ENCODE assay signal across 9 mouse cellular contexts in genomic region chr17:31344172-31344801, GRCm38 (mm10). TPM values are rescaled to one million over a fixed set of nuclear protein-coding genes. Genes with fewer than 3 reads are reported as not detected.
DNase-seq lines count a peak whose midpoint lies in the region; ATAC-seq lines count a peak whose summit lies in the region.
"Had no signal": no experiment of that assay in that cellular context is flagged by ENCODE, and none has a peak within 500 bp of the region (broad histone marks: within the 10 kb centered on the region; RNA-seq: fewer than 3 reads in every experiment).

No protein-coding gene starts in this region.

- H3K9me3 ChIP-seq in hindbrain, embryonic 11.5 days (ENCODE audit: control insufficient read depth, low read length): no peaks in the 10 kb centered on the region
- no peaks in the 10 kb centered on the region for H3K9me3 ChIP-seq in hindbrain, embryonic 16.5 days (ENCODE audit: control insufficient read depth, low read length)

- no peak overlapping the region for H3K27ac ChIP-seq in hindbrain, embryonic 11.5 days (ENCODE audit: low read depth, low read length)
- no peak overlapping the region for H3K27ac ChIP-seq in hindbrain, embryonic 16.5 days (ENCODE audit: low read depth, low read length)
- H3K27ac ChIP-seq: macrophage had no signal

- no peaks in the 10 kb centered on the region for H3K36me3 ChIP-seq in hindbrain, embryonic 11.5 days (ENCODE audit: control insufficient read depth, insufficient read depth, low read length)
- no peaks in the 10 kb centered on the region for H3K36me3 ChIP-seq in hindbrain, embryonic 16.5 days (ENCODE audit: control insufficient read depth, insufficient read depth, low read length)

- no peak overlapping the region for H3K4me2 ChIP-seq in hindbrain, embryonic 11.5 days (replicated peaks; ENCODE audit: low read depth, low read length)
- H3K4me2 ChIP-seq in hindbrain, embryonic 16.5 days (ENCODE audit: low read length): no peak overlapping the region

- no peak for ATAC-seq in hindbrain, embryonic 11.5 days (ENCODE audit: low FRiP score)
- ATAC-seq in hindbrain, embryonic 16.5 days: no peak

- WGBS in hindbrain, embryonic 11.5 days: 46% methylated on average over 5 of the region's 5 CpGs
- 51% methylated on average over 5 of the region's 5 CpGs for WGBS in hindbrain, embryonic 16.5 days

- no peaks in the 10 kb centered on the region for H3K27me3 ChIP-seq in hindbrain, embryonic 11.5 days (ENCODE audit: control insufficient read depth, insufficient read depth, low read length)
- H3K27me3 ChIP-seq in hindbrain, embryonic 16.5 days (replicated peaks; ENCODE audit: control insufficient read depth, insufficient read depth, low read length): no peaks in the 10 kb centered on the region

- intact Hi-C loops in heart, postnatal 25 days (cut with DNase I): loop anchor here (1.0 to 5.0 kb wide), 2 partner anchors 90 to 207 kb away; no protein-coding TSS in a partner anchor
- intact Hi-C loops in left cerebral cortex, postnatal 10 days (cut with DNase I): no loop called here

- H3K4me3 ChIP-seq in hindbrain, embryonic 11.5 days (ENCODE audit: low read depth, low read length): no peak overlapping the region
- no peak overlapping the region for H3K4me3 ChIP-seq in hindbrain, embryonic 16.5 days (ENCODE audit: low read length)

- peak; percentile 87 for DNase-seq in hindbrain, embryonic 11.5 days (ENCODE audit: low spot score)
- DNase-seq in adrenal gland, postnatal 10 days: peak; percentile 86
- DNase-seq in embryo, embryonic 11 days: peak; percentile 82
- DNase-seq in heart, postnatal 25 days (ENCODE audit: low spot score): peak; percentile 10
- peak; percentile 47 to 82 for DNase-seq in left cerebral cortex, postnatal 10 days (ENCODE audit: extremely low spot score in 1 of 2, low spot score in 2 of 2)
- DNase-seq in naive thymus-derived CD4-positive, alpha-beta T cell, adult 2 months (ENCODE audit: low read depth): peak; percentile 89
- peak; percentile 59 for DNase-seq in testis, postnatal 14 days (ENCODE audit: low spot score)

- no peaks in the 10 kb centered on the region for H3K4me1 ChIP-seq in hindbrain, embryonic 11.5 days (replicated peaks; ENCODE audit: control insufficient read depth, insufficient read depth, low read length)
- H3K4me1 ChIP-seq in hindbrain, embryonic 16.5 days (ENCODE audit: control insufficient read depth, insufficient read depth, low read depth, low read length): peaks cover 5% of the 10 kb centered on the region

- H3K9ac ChIP-seq in hindbrain, embryonic 11.5 days (ENCODE audit: low read depth, low read length): no peak overlapping the region
- no peak overlapping the region for H3K9ac ChIP-seq in hindbrain, embryonic 16.5 days (ENCODE audit: low read depth, low read length)

RNA-seq across cellular contexts. Expression of gene Pde9a, which starts 41.7 kb away (rescaled TPM):
- polyA plus RNA-seq in hindbrain, embryonic 11.5 days (2014; fragmentation: Nextera tagmentation; extraction: Ambion mirVana): 27.9 and 29.0 TPM in 2 replicates
- polyA plus RNA-seq in hindbrain, embryonic 16.5 days (2015; fragmentation: Nextera tagmentation; extraction: Ambion mirVana): 30.3 and 34.4 TPM in 2 replicates
- total RNA-seq in adrenal gland, postnatal 10 days (2021): 10 to 100 TPM in 1 of 2 experiments, 1 to 10 TPM in 1; 7.9 to 12.7 TPM
- total RNA-seq in heart, postnatal 25 days (2021): 1 to 10 TPM; 5.1 to 6.7 TPM
- total RNA-seq in left cerebral cortex, postnatal 10 days (2021): 10 to 100 TPM; 32.8 to 41.4 TPM
- polyA plus RNA-seq: macrophage had no signal

RNA-seq across cellular contexts. Expression of gene Slc37a1, which starts 57.7 kb away (rescaled TPM):
- 13.0 and 13.3 TPM in 2 replicates for polyA plus RNA-seq in hindbrain, embryonic 11.5 days (2014; fragmentation: Nextera tagmentation; extraction: Ambion mirVana)
- polyA plus RNA-seq in hindbrain, embryonic 16.5 days (2015; fragmentation: Nextera tagmentation; extraction: Ambion mirVana): 8.6 and 10.9 TPM in 2 replicates
- total RNA-seq in adrenal gland, postnatal 10 days (2021): 10 to 100 TPM in 1 of 2 experiments, 1 to 10 TPM in 1; 4.4 to 10.9 TPM
- total RNA-seq in heart, postnatal 25 days (2021): 10 to 100 TPM; 10.4 to 13.3 TPM
- total RNA-seq in left cerebral cortex, postnatal 10 days (2021): 1 to 10 TPM; 6.7 to 7.5 TPM

Comparison
In these comparisons a context has a peak if more than half of its experiments do, and no peak if none do; other contexts are left out.
1. DNase-seq: peak in every context shown above with its lines; median percentile 89 in naive thymus-derived CD4-positive, alpha-beta T cell, adult 2 months; 87 in hindbrain, embryonic 11.5 days; 86 in adrenal gland, postnatal 10 days; 82 in embryo, embryonic 11 days; 64 in left cerebral cortex, postnatal 10 days; 59 in testis, postnatal 14 days; 10 in heart, postnatal 25 days.